Mouse (Mus musculus): ENCODE measurements at regions not wholly inside any gene's neighbourhood (a gene's known extent, or its start where the extent isn't known, plus 50 kb on each side); places are given as distances from the start of the nearest gene placed in this dataset.

DNA sequence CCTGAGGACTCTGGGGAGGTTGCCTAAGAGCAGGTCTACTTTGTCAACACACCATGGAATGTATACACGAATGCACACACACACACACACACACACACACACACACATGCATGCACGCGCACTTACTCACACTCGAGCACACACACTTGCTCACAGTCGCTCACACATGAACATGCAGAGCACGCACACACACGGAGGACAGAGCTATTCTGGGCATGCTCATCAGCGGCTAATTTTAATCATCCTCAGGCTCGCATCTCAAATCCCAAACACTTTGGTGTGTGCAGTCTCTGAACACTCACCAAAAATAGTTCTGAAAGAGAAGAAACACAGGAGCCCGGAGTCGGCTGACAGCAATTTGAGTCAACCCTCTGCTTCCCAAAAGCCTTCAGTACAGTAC, 122.0 kb downstream of the 2410131K14Rik start:
- no peak for ATAC-seq (replicated peaks in 1 of 2; ENCODE audit: insufficient read depth in 1 of 2, low FRiP score in 2 of 2, low TSS enrichment in 1 of 2, low read depth in 1 of 2, poor library complexity in 2 of 2, severe bottlenecking in 2 of 2)

DNA sequence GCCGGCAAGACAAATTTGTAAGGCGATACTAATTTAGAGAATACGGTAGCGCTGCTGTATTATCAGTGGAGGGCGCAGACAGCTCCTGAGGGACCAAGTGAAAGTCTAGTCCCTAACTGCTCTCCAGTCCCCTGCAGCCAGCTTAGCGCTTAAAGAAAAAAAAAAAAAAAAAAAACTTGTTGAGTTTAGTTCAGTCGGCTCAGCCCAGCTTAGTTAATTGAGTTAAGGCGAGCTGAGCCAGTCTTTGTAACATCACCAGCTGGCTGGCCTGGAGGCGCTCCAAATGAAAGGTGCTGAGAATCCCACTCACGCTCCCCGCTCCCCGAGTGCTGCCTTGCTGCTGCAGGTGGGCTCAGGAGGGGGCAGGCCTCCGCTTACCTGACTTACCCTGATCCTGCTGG, 128.6 kb downstream of the 2410131K14Rik start:
- ATAC-seq (replicated peaks in 1 of 2; ENCODE audit: insufficient read depth in 1 of 2, low FRiP score in 2 of 2, low TSS enrichment in 1 of 2, low read depth in 1 of 2, poor library complexity in 2 of 2, severe bottlenecking in 2 of 2) = no peak

DNA sequence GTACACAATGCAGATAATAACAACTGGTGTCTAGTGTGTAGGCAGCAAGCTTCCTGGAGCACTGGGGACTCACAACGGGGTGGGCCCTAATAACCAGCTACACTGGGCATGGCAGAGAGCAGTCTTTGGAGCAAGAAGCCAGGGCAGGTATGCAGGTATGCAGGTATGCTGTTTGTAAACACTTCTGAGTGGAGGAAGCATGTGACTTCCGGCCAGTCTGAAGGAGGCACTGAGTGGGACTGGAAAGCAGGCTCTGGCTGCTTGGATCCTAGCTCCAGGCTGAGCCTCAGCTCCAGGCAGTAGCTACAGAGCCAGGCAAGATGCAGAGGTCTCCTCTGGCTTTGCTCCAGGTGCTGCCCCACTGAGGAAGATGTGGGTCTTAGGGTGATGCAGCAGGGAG, 129.9 kb downstream of the 2410131K14Rik start:
- no peak for ATAC-seq (replicated peaks in 1 of 2; ENCODE audit: insufficient read depth in 1 of 2, low FRiP score in 2 of 2, low TSS enrichment in 1 of 2, low read depth in 1 of 2, poor library complexity in 2 of 2, severe bottlenecking in 2 of 2)

DNA sequence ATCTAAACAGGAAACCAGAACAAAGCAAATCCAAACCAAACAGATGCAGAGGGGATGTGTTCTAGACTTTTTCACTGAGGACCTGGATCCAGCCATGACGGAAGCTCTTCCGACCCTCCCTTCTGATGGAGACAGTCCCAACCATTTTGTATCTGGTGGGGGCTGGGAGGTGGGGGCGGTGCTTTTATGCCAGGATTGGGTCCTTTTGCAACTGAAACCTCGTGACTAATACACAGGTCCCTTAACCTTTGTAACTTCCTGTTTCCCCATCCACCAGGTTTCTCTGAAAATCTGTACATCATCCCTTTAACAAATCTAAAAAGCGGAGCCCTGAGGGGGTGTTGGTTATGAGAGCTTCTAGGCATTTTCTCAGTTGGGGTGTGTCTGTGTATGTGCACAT, 130.9 kb downstream of the 2410131K14Rik start:
- ATAC-seq (replicated peaks in 1 of 2; ENCODE audit: insufficient read depth in 1 of 2, low FRiP score in 2 of 2, low TSS enrichment in 1 of 2, low read depth in 1 of 2, poor library complexity in 2 of 2, severe bottlenecking in 2 of 2) = peak; percentile 15 to 43; a peak in 1 of 4 replicates

DNA sequence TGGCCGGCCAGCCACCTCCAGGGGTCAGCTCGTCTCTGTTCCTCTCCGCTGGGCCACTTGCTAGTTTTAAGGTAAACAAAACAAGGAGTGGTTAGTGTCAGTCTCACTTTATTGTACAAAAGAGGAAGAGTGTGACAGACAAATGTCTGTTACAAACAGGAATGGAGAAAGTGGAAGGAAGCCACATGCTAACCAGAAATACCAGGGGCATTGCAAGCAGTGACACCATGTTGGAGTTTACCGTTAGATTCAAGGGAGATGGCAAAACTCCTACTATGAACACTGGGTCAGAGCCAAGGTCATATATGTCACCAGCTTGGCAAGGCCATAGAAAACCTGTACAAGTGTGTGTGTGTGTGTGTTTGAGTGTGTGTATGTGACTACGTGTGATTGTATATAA, 131.5 kb downstream of the 2410131K14Rik start:
- ATAC-seq (replicated peaks in 1 of 2; ENCODE audit: insufficient read depth in 1 of 2, low FRiP score in 2 of 2, low TSS enrichment in 1 of 2, low read depth in 1 of 2, poor library complexity in 2 of 2, severe bottlenecking in 2 of 2) = peak in 1 of 2 experiments; percentile 44; a peak in 1 of 4 replicates

DNA sequence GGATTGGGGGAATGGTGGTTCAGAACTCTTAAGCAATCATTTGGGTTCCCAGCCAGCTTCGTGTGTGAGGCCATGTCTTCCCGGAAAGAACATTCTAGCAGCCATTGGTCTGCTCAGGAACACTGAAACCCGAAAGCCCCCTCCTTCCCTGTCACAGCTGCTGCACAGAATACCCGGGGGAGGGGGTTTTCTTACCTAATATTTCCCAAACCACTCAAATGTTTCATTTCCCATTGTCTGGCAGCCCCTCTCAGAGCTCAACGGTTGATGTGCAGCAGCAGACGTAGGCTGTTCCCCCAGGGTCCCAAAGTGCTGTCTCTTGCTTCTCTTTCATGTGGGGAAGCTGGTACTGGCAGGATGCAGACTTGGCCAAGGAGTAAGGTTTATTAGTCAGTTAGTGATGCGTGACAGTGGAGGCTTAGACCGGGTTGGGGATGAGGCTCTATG, 132.4 kb downstream of the 2410131K14Rik start:
- no peak for ATAC-seq (replicated peaks in 1 of 2; ENCODE audit: insufficient read depth in 1 of 2, low FRiP score in 2 of 2, low TSS enrichment in 1 of 2, low read depth in 1 of 2, poor library complexity in 2 of 2, severe bottlenecking in 2 of 2)

DNA sequence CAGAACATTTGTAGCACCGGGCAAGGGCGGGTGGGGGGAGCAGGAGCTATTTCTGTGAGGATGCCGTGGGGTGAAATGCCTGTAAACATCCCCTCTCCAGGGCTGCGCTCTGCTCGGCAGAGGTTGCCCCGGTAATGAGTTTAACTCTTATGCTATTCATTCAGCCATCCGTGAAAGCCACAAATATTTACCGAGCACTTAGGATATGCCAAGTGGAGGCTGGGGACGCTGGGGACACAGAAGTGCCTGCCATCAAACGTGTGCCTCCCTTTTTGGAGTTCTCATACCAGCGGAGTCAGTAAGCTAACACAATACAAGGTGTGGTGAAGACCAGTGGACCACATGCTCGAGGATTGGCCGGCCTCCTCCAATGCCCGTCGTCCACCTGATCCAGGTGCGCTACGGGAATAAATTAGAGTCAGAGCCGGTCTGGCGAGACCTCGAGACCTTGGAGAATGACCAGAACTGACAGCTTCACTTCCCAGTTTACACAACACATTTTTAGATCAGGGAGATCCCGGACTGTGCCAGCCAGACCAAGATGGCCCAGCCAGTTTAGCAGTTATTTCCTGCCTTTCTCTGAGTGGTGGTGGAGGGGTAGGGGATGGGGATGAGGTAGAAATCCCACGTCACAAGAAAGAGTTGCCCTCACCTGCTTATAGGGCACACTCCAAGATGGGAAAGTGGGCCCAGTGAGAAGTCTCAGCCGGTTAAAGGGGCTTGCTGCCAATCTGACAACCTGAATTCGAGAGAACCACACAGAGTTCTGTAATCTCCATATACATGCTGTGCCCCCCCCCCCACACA, 134.4 kb downstream of the 2410131K14Rik start:
- ATAC-seq (replicated peaks in 1 of 2; ENCODE audit: insufficient read depth in 1 of 2, low FRiP score in 2 of 2, low TSS enrichment in 1 of 2, low read depth in 1 of 2, poor library complexity in 2 of 2, severe bottlenecking in 2 of 2) = no peak

DNA sequence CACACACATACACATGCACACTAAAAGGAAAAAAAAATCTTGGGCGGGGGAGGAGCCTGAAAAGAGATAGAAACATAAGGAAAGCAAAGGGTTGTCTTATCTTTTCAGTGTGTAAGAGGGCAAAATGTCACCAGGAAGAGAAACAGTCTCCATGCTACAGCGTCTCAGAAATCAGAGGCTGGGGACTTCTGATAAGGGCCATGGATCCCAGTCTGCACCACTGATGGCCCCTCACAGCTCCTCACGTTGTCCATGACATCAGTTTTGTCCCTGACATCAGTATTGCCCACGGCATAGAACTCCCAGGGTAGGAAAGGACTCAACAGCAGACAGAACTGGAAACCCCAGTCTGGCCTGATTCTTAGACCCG, 135.0 kb downstream of the 2410131K14Rik start:
- ATAC-seq (replicated peaks in 1 of 2; ENCODE audit: insufficient read depth in 1 of 2, low FRiP score in 2 of 2, low TSS enrichment in 1 of 2, low read depth in 1 of 2, poor library complexity in 2 of 2, severe bottlenecking in 2 of 2) = no peak; a peak in 1 of 4 replicates

DNA sequence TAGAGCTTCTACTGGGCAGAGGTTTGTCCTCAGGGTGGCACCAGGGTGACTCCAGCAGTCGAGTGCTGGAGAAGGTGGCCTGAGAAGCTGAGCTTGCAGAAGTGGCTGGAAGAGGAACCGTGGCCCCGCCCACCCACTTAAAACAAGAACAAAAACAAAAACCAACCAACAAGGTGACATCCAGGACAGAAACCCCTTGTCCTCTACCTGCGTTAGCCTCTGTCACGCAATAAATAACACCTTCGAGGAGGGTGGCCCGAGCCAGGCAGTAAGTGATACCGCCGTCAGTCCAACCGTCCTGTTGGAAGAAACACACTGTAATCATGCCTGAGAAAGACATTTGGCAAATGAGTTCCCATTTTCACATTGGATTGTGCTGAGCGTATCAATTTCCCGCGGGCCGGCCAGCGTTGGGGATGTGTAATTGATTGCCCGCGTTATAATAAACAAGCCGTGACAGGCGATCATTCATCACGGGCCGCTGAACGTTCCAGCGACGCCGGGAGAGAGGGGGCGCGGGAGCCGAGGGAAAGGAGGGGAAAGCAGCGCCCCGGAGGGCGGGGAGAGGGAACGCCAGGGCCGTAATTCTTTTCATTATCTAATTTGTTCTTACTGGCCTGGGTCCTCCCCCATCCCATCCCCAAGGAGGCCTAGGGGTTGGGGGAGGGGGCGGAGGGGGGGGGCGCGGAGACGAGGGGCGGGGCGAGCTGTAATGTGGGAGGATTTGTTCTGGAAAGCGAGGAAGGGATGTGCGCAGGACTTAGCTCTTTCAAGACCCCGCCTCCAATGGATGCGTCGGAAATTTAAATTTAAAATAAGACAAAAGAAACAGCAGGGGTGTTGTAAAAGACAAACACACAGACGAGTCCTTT, 135.6 kb downstream of the 2410131K14Rik start:
- peak; percentile 61 for ATAC-seq (replicated peaks in 1 of 2; ENCODE audit: insufficient read depth in 1 of 2, low FRiP score in 2 of 2, low TSS enrichment in 1 of 2, low read depth in 1 of 2, poor library complexity in 2 of 2, severe bottlenecking in 2 of 2)

DNA sequence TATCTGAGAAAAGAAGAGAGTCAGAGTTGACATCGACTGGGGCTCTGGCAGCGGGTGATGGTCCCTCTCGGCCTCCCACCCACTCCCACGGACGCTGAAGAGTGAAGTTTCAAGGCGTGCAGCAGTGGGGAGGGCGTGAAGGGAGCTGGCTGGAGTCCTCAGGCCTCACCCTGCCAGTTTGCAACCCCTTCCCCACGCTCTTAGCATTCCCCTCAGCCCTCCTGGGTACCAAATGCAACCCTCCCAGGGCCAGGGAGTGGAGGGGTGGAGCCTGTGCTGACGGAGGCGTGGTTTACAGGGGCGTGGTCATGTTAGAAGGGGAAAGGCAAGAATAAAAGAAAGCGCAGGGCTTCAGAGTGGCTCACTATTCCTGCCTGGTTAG, 136.3 kb downstream of the 2410131K14Rik start:
- peak; percentile 55 to 77; a peak in 3 of 4 replicates for ATAC-seq (replicated peaks in 1 of 2; ENCODE audit: insufficient read depth in 1 of 2, low FRiP score in 2 of 2, low TSS enrichment in 1 of 2, low read depth in 1 of 2, poor library complexity in 2 of 2, severe bottlenecking in 2 of 2)

DNA sequence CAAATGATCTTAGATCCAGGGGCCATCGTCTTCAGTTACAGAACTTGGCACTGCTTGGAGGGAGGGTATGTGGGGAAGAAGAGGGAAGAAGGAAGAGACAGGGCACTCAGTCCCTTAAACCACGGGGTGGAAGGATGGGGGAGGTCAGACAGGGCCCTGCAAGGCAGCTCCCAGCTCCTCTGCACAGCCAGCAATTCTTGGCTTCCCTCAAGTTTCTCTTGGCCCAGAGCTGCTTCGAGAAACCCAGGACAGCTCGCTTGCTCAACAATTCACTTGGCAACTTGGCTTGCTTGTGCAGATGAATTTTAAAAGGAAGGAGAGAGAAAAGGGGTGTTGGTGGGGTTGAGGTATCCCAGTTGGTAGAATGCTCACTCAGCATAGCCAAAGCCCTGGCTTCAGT, 141.1 kb downstream of the 2410131K14Rik start:
- no peak for ATAC-seq (replicated peaks in 1 of 2; ENCODE audit: insufficient read depth in 1 of 2, low FRiP score in 2 of 2, low TSS enrichment in 1 of 2, low read depth in 1 of 2, poor library complexity in 2 of 2, severe bottlenecking in 2 of 2)

DNA sequence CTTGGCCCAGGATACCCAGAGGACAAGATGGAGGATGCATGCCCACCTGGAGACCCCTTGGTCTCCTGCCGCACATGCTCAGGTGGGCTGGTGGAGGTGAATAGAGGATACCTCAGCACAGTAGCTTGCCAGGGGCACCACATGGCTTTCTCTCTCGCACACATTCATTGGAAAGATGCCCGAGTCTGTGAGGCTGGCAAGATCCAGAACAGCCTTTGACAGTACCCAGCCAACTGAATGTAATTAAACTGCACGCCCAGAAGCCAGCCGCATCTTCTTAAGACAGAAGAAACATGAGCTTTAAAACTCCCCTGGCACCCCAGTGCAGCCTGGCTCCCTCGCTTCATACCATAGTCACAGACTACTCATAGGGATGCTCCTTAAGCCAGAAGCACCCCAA, 143.4 kb downstream of the 2410131K14Rik start:
- ATAC-seq (replicated peaks in 1 of 2; ENCODE audit: insufficient read depth in 1 of 2, low FRiP score in 2 of 2, low TSS enrichment in 1 of 2, low read depth in 1 of 2, poor library complexity in 2 of 2, severe bottlenecking in 2 of 2) = no peak

DNA sequence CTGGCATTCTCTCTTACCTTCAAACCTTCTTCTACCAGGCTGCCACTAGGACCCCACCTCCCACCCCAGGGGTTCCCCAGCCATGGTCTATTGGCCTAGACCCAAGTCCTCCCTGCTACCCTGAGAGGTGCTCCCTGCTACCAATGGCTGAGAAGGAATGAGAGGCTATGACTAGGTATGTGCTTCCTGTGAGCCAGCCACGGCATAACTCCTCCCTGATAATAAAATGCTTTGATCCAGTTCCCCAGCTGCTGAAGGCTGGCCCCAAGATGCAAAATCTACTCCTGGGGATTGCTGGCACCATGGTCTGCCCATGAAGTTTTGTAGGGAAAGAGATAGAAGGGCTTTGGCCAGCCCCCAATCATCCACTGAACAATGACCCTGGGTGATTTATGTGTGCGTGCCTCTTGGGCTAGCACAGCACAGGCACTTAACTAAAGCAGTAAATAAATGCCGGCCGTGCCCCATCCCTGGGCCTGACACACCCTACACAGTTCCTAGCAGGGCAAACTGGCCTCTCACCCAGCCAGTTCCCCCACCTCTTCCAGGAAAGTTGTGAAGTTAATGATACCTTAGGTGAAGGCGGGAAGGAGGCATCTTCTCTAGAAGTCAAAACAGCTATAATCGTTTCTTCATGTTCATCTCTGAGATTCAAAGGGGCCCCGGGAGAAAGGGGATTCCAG, 145.8 kb downstream of the 2410131K14Rik start:
- no peak for ATAC-seq (replicated peaks in 1 of 2; ENCODE audit: insufficient read depth in 1 of 2, low FRiP score in 2 of 2, low TSS enrichment in 1 of 2, low read depth in 1 of 2, poor library complexity in 2 of 2, severe bottlenecking in 2 of 2)

DNA sequence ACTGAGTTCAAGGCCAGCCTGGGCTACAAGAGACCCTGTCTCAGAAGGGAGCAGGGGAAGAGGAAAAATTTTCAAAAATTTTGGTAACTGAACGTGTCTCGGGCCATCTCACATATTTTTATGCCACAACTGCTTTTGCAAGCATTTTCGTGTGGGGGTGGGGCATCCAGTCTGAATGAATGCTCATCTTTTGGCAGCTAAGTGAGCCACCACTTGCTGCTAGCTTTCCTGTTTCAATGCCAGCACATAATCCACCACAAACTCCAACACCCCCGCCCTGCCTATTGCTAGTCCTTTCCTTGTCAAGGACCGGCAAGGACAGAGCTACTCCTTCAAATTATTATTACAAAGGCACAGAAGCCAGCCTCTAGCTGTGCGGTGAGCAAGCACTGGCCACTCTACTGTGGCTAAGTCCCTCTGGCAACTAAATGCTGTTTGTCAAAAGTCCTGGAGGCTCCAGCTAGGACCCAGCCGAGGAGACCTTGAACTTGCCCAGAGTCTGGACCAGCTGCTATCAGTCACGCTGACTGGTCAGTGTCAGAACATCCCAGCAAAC, 148.0 kb downstream of the 2410131K14Rik start:
- ATAC-seq (replicated peaks in 1 of 2; ENCODE audit: insufficient read depth in 1 of 2, low FRiP score in 2 of 2, low TSS enrichment in 1 of 2, low read depth in 1 of 2, poor library complexity in 2 of 2, severe bottlenecking in 2 of 2) = no peak

DNA sequence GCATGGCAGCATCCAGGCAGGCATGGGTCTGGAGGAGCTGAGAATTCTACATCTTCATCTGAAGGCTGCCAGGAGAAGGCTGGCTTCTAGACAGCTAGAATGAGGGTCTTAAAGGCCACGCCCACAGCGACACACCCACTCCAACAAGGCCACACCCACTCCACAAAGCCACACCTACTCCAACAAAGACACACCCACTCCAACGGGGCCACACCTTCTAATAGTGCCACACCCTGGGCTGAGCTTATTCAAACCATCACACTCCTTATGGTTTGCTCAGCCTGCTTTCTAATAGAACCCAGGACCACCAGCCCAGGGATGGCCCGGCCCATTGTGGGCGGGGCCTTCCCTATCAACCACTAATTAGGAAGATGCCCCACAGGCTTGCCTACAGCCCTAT, 149.0 kb downstream of the 2410131K14Rik start:
- no peak for ATAC-seq (replicated peaks in 1 of 2; ENCODE audit: insufficient read depth in 1 of 2, low FRiP score in 2 of 2, low TSS enrichment in 1 of 2, low read depth in 1 of 2, poor library complexity in 2 of 2, severe bottlenecking in 2 of 2)

DNA sequence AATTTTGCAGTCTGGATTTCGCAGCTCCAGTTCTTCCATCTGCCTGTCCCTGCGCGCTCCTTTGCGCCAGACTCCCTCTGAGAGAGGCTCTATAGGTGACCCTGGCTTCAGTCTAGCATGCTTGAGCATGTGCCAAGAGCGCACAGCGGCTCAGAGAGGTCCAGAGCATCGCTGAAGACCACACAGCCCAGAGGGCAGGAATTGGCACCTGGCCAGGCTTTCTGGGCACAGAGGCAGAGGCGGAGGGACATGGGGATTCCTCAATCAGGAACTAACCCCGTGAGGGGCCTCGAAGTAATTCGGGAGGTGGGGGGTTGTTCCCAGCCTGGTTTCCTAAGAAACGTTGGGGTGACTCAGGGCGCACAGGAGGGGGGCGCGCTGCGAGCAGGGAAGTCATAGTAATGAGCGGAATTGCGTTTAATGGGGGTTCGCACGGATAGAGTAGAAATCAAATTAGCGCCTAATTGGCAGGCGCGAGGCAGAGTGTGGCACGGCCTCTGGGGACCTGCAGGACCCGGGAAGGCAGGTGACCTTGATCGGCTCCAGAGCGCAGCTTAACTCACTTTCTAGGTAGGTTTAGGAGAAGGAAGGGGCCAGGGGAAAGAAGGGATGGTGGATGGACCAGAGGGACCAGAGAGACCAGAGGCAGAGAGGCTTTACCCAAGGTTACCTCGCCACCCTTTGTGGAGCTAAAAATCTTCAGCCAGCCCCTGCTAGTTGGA, 151.1 kb downstream of the 2410131K14Rik start:
- ATAC-seq (replicated peaks in 1 of 2; ENCODE audit: insufficient read depth in 1 of 2, low FRiP score in 2 of 2, low TSS enrichment in 1 of 2, low read depth in 1 of 2, poor library complexity in 2 of 2, severe bottlenecking in 2 of 2) = peak; percentile 42 to 52; a peak in 2 of 4 replicates

DNA sequence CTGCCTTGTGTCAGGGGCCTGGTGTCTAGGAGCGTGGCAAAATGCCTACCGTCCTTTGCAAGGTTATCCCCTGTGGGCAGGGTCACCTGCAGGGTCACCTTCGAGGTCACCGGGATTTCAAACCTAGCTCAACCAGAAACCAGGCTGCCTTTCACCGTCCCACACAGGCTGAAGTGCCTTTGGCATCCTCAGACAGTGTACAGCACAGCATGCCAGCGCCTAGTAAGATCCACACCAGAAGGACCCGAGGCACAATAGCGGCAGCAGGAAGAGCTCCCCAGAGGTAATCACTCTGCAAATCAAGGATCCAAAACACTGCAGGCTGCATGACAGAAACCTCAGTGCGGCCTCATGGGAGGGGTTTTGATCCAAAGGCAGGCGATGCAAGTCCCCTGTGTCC, 155.9 kb downstream of the 2410131K14Rik start:
- ATAC-seq (replicated peaks in 1 of 2; ENCODE audit: insufficient read depth in 1 of 2, low FRiP score in 2 of 2, low TSS enrichment in 1 of 2, low read depth in 1 of 2, poor library complexity in 2 of 2, severe bottlenecking in 2 of 2) = no peak
